Mouse (Mus musculus) stomach, postnatal 0 days (tissue): Measurements from ENCODE around the gene Bmp8a. TPM values are rescaled to one million over a fixed set of nuclear protein-coding genes. Genes with fewer than 3 reads are reported as not detected.
"Not testable (repeated sequence)": the region's sequence is repeated elsewhere in the genome, so short reads cannot be mapped to it uniquely, and the experiment has no call there.

Source experiments
- ATAC-seq: fragments of 200-750 bp; cut with Nextera tagmentation; 2 replicates; pipeline ENCODE4 v1.8.0; 2017; ENCODE audit not compliant: low FRiP score, low TSS enrichment
- DNase-seq: peaks from one replicate; pipeline ENCODE4 v3.0.0-alpha.2; 2016; ENCODE audit warnings: low spot score
- H3K27ac ChIP-seq: fragments of 300-500 bp; sonication (generic); replicated peaks from 2 replicates; pipeline ENCODE4 v1.5.1; 2014; ENCODE audit warnings: mild to moderate bottlenecking, control low read depth
- H3K27me3 ChIP-seq: fragments of 300-500 bp; sonication (generic); 2 replicates; pipeline ENCODE4 v1.6.1; 2014; ENCODE audit warnings: low read length; ENCODE audit not compliant: control insufficient read depth, insufficient read depth
- H3K36me3 ChIP-seq: fragments of 300-500 bp; sonication (generic); 2 replicates; pipeline ENCODE4 v1.6.1; 2014; ENCODE audit warnings: low read length, mixed read lengths; ENCODE audit not compliant: control insufficient read depth, insufficient read depth
- H3K4me1 ChIP-seq: fragments of 300-500 bp; sonication (generic); replicated peaks from 2 replicates; pipeline ENCODE4 v1.6.1; 2014; ENCODE audit warnings: antibody characterized with exemption; ENCODE audit not compliant: control insufficient read depth, insufficient read depth
- H3K4me2 ChIP-seq: fragments of 300-500 bp; sonication (generic); replicated peaks from 2 replicates; pipeline ENCODE4 v1.6.1; 2014; ENCODE audit warnings: low read depth, mild to moderate bottlenecking, control low read depth, moderate library complexity
- H3K4me3 ChIP-seq: fragments of 300-500 bp; sonication (generic); 2 replicates; pipeline ENCODE4 v1.5.1; 2014; ENCODE audit warnings: low read depth, low read length, control low read depth
- H3K9ac ChIP-seq: fragments of 300-500 bp; sonication (generic); 2 replicates; pipeline ENCODE4 v1.6.1; 2014; ENCODE audit warnings: mild to moderate bottlenecking, low read length, control low read depth, mixed read lengths
- H3K9me3 ChIP-seq: fragments of 300-500 bp; sonication (generic); 2 replicates; pipeline ENCODE4 v1.6.1; 2016; ENCODE audit warnings: low read length; ENCODE audit not compliant: control insufficient read depth
- CTCF ChIP-seq: IDR thresholded peaks from 2 replicates; pipeline ENCODE4 v1.5.1; 2016; ENCODE audit warnings: antibody characterized with exemption, low read depth, mild to moderate bottlenecking, moderate library complexity
- EP300 ChIP-seq: optimal IDR thresholded peaks from 2 replicates; pipeline ENCODE3; 2016; ENCODE audit warnings: antibody characterized with exemption
- WGBS: fragments of 180-500 bp; shearing (Covaris S2); extraction: QIAGEN DNeasy Blood & Tissue Kit; methylation state at CpG from one replicate; pipeline ENCODE4 v1.1.7; 2014; 5-methylcytosine and 5-hydroxymethylcytosine counted together
- polyA plus RNA-seq: library from polyadenylated mRNA; unstranded; fragments of >200 nt; fragmentation: Nextera tagmentation; extraction: Ambion mirVana; gene quantifications from 2 replicates; pipeline ENCODE4 v1.2.1, GENCODE M21; 2015

Gene Bmp8a
- polyA plus RNA-seq, 1 experiment from 2014 or later, result 0.97 TPM

GRCm38 (mm10) chr4:123289038-123289437 is 54.0 kb downstream of the Bmp8a start:
- Histone ChIP-seq H3K4me1 (peaks cover 2% of the 10 kb centered on the region; the same call in 1 of the 2 replicates), H3K27ac (no peak overlapping the region), H3K4me3 (no peak overlapping the region), H3K4me2 (no peak overlapping the region), H3K9me3 (no peaks in the 10 kb centered on the region), H3K36me3 (peaks cover 25% of the 10 kb centered on the region), H3K9ac (no peak overlapping the region), H3K27me3 (no peaks in the 10 kb centered on the region)
- ATAC-seq (no peak), DNase-seq (peak; percentile 12)
- WGBS, result 91% methylated on average over 12 of the region's 12 CpGs
- no peak for TF ChIP-seq EP300
- TF ChIP-seq CTCF, result no peak

- TF ChIP-seq EP300 (no peak), CTCF (no peak)
- peaks cover 12% of the 10 kb centered on the region for H3K36me3 ChIP-seq
- H3K4me2 ChIP-seq, result no peak overlapping the region
- peaks cover 3% of the 10 kb centered on the region; the same call in 1 of the 2 replicates for H3K4me1 ChIP-seq
- H3K9ac ChIP-seq, result no peak overlapping the region
- WGBS, result 77% methylated on average over 2 of the region's 2 CpGs
- DNase-seq (no peak), ATAC-seq (no peak)
- H3K4me3 ChIP-seq, result no peak overlapping the region
- H3K27ac ChIP-seq, result no peak overlapping the region
- no peaks in the 10 kb centered on the region for H3K27me3 ChIP-seq
- H3K9me3 ChIP-seq, result no peaks in the 10 kb centered on the region
These were observed 56.3 kb downstream of the Bmp8a start for GRCm38 (mm10) chr4:123286790-123287189.

- Histone ChIP-seq H3K9me3 (no peaks in the 10 kb centered on the region), H3K36me3 (peaks cover 12% of the 10 kb centered on the region), H3K4me1 (peaks cover 3% of the 10 kb centered on the region; the same call in 1 of the 2 replicates), H3K4me2 (peak overlapping the region; percentile 73), H3K9ac (no peak overlapping the region), H3K27ac (no peak overlapping the region), H3K4me3 (peak overlapping the region; percentile 49; the same call in 1 of the 2 replicates), H3K27me3 (no peaks in the 10 kb centered on the region)
- no peak for TF ChIP-seq CTCF
- TF ChIP-seq EP300, result no peak
- DNase-seq, result peak; percentile 9
- no peak for ATAC-seq
- 67% methylated on average over 6 of the region's 6 CpGs for WGBS
These were observed 58.1 kb downstream of the Bmp8a start for GRCm38 (mm10) chr4:123284731-123285624.

- H3K9me3 ChIP-seq, H3K4me1 ChIP-seq, H3K36me3 ChIP-seq, H3K27me3 ChIP-seq: not testable (repeated sequence)
- H3K9ac ChIP-seq, result peak overlapping the region; percentile 57
- ATAC-seq (peak; percentile 50; the same call in 1 of the 2 replicates), DNase-seq (peak; percentile 54)
- WGBS, result 0% methylated on average over 9 of the region's 15 CpGs
- H3K4me2 ChIP-seq, result peak overlapping the region; percentile 73
- 0 out of 2 replicates have a peak overlapping the region, but pooled peaks have one; percentile 18 for H3K27ac ChIP-seq
- H3K4me3 ChIP-seq, result peak overlapping the region; percentile 49
These were observed 59.4 kb downstream of the Bmp8a start for GRCm38 (mm10) chr4:123283675-123284064.

GRCm38 (mm10) chr4:123282915-123283674 is 60.0 kb downstream of the Bmp8a start:
- under 1% methylated on average over 30 of the region's 55 CpGs for WGBS
- H3K4me2 ChIP-seq, result peak overlapping the region; percentile 73
- ATAC-seq (peak; percentile 62), DNase-seq (peak; percentile 50)
- H3K4me1 ChIP-seq, H3K9me3 ChIP-seq, H3K27me3 ChIP-seq, H3K36me3 ChIP-seq: not testable (repeated sequence)
- peak overlapping the region; percentile 57 for H3K9ac ChIP-seq
- H3K27ac ChIP-seq, result peak overlapping the region; percentile 58; the same call in 1 of the 2 replicates
- peak overlapping the region; percentile 49 for H3K4me3 ChIP-seq

GRCm38 (mm10) chr4:123282500-123282899 is 60.6 kb downstream of the Bmp8a start:
- TF ChIP-seq EP300 (no peak), CTCF (peak; percentile 94)
- Histone ChIP-seq H3K4me3 (peak overlapping the region; percentile 49), H3K27ac (peak overlapping the region; percentile 58; the same call in 1 of the 2 replicates), H3K27me3 (no peaks in the 10 kb centered on the region), H3K4me2 (peak overlapping the region; percentile 73), H3K9me3 (no peaks in the 10 kb centered on the region), H3K9ac (no peak overlapping the region), H3K4me1 (peaks cover 3% of the 10 kb centered on the region; the same call in 1 of the 2 replicates), H3K36me3 (no peaks in the 10 kb centered on the region)
- DNase-seq (peak; percentile 96), ATAC-seq (peak; percentile 97)
- WGBS, result 0% methylated on average over 25 of the region's 25 CpGs
